21 mouse cellular contexts compared by ENCODE assay signal in the genomic region with DNA sequence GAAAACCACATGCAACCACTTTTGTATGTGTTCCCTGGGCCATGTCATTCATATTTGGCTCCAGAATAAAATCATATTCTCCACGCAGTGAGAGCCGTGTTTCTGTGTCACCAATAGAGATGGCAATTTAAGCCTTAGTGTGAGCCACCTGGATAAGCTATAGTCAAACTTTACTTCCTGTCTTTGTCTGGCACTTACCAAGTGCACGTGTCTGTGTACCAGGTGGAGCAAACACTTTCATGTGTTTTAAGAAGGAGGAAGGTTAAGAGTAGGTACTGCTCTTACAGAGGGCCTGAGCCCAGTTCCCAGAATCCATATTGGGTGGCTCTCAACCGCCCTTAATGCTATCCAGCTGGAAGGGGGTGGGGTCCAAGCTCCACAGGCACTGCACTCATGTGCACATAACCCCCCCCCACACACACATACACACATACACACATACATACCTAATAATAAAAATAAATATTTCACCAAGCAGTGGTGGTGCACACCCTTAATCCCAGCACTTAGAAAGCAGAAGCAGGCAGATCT. TPM values are rescaled to one million over a fixed set of nuclear protein-coding genes. Genes with fewer than 3 reads are reported as not detected.
A peak's percentile ranks its signal among the peaks of the same experiment; 100 is the strongest.
DNase-seq lines count a peak whose midpoint lies in the region; ATAC-seq and TF ChIP-seq lines count a peak whose summit lies in the region.
"Had no signal": no experiment of that assay in that cellular context is flagged by ENCODE, and none has a peak within 500 bp of the region (broad histone marks: within the 10 kb centered on the region; RNA-seq: fewer than 3 reads in every experiment).

No protein-coding gene starts in this region.

- peak; percentile 21 for DNase-seq in thymus, adult 2 months
- no peak for DNase-seq in thymus, adult 18-20 months
- peak; percentile 20 for DNase-seq in splenic B cell, adult 2 months (ENCODE audit: low read depth, low spot score)
- no peak for DNase-seq in adrenal gland, postnatal 4 days (ENCODE audit: low spot score in 2 of 2)
- no peak for DNase-seq in spleen, adult 18-20 months
- DNase-seq in stomach, postnatal 0 days (ENCODE audit: low spot score): no peak
- DNase-seq: adrenal gland, adult 8-10 months; cerebellum, postnatal 10 days; forebrain, postnatal 0 days; gastrocnemius, adult 2 months; heart, postnatal 14 days had no signal

- H3K4me2 ChIP-seq in hindbrain, embryonic 16.5 days (ENCODE audit: low read length): no peak overlapping the region
- no peak overlapping the region for H3K4me2 ChIP-seq in hindbrain, embryonic 12.5 days (replicated peaks)
- no peak overlapping the region for H3K4me2 ChIP-seq in stomach, postnatal 0 days (replicated peaks; ENCODE audit: low read depth)
- H3K4me2 ChIP-seq: embryonic facial prominence, embryonic 15.5 days; heart, embryonic 11.5 days; hindbrain, embryonic 13.5 days; limb, embryonic 13.5 days; liver, embryonic 15.5 days; midbrain, embryonic 11.5 days; neural tube, embryonic 13.5 days had no signal

- no peaks in the 10 kb centered on the region for H3K9me3 ChIP-seq in hindbrain, embryonic 16.5 days (ENCODE audit: control insufficient read depth, low read length)
- H3K9me3 ChIP-seq in hindbrain, embryonic 12.5 days (replicated peaks): no peaks in the 10 kb centered on the region
- H3K9me3 ChIP-seq in stomach, postnatal 0 days (ENCODE audit: control insufficient read depth, low read length): no peaks in the 10 kb centered on the region
- H3K9me3 ChIP-seq: embryonic facial prominence, embryonic 15.5 days; hindbrain, embryonic 13.5 days; limb, embryonic 13.5 days; liver, embryonic 15.5 days; neural tube, embryonic 13.5 days had no signal

- no peak for TF ChIP-seq POLR2A in thymus, adult 2 months (IDR thresholded peaks at IDR 0.05; ENCODE audit: control insufficient read depth, extremely low read depth, insufficient read depth, low read length, poor library complexity)

- 0 out of 2 replicates have a peak, but pooled peaks have one; percentile 27 for ATAC-seq in hindbrain, embryonic 16.5 days
- ATAC-seq in hindbrain, embryonic 12.5 days (ENCODE audit: low FRiP score): no peak
- ATAC-seq in stomach, postnatal 0 days (ENCODE audit: low FRiP score, low TSS enrichment): no peak
- ATAC-seq: forebrain, postnatal 0 days; intestine, embryonic 16.5 days had no signal

- no peak overlapping the region for H3K4me3 ChIP-seq in hindbrain, embryonic 16.5 days (ENCODE audit: low read length)
- no peak overlapping the region for H3K4me3 ChIP-seq in hindbrain, embryonic 12.5 days
- H3K4me3 ChIP-seq in thymus, adult 2 months (ENCODE audit: control insufficient read depth, insufficient read depth, low read length): no peak overlapping the region
- no peak overlapping the region for H3K4me3 ChIP-seq in stomach, postnatal 0 days (ENCODE audit: low read depth, low read length)
- H3K4me3 ChIP-seq: embryonic facial prominence, embryonic 15.5 days; gastrocnemius, adult 2 months; hindbrain, embryonic 13.5 days; limb, embryonic 13.5 days; liver, embryonic 15.5 days; neural tube, embryonic 13.5 days had no signal

- 86% methylated on average over 4 of the region's 4 CpGs for WGBS in hindbrain, embryonic 16.5 days
- 85% methylated on average over 4 of the region's 4 CpGs for WGBS in hindbrain, embryonic 12.5 days
- 35% methylated on average over 4 of the region's 4 CpGs for WGBS in thymus, adult 2 months
- WGBS in stomach, postnatal 0 days: 63% methylated on average over 4 of the region's 4 CpGs

- TF ChIP-seq CTCF in thymus, adult 2 months (IDR thresholded peaks at IDR 0.05; ENCODE audit: borderline replicate concordance, control insufficient read depth, extremely low read depth, insufficient read depth, low read length, poor library complexity): no peak
- TF ChIP-seq CTCF in stomach, postnatal 0 days (IDR thresholded peaks at IDR 0.05; ENCODE audit: low read depth): no peak

- H3K27ac ChIP-seq in hindbrain, embryonic 16.5 days (ENCODE audit: low read depth, low read length): no peak overlapping the region
- no peak overlapping the region for H3K27ac ChIP-seq in hindbrain, embryonic 12.5 days
- H3K27ac ChIP-seq in thymus, adult 2 months (ENCODE audit: control insufficient read depth, insufficient read depth, low read length): no peak overlapping the region
- no peak overlapping the region for H3K27ac ChIP-seq in stomach, postnatal 0 days (replicated peaks)
- H3K27ac ChIP-seq: embryonic facial prominence, embryonic 15.5 days; gastrocnemius, adult 2 months; hindbrain, embryonic 13.5 days; limb, embryonic 13.5 days; neural tube, embryonic 13.5 days had no signal

- no peak overlapping the region for H3K9ac ChIP-seq in hindbrain, embryonic 16.5 days (ENCODE audit: low read depth, low read length)
- no peak overlapping the region for H3K9ac ChIP-seq in hindbrain, embryonic 12.5 days
- H3K9ac ChIP-seq in stomach, postnatal 0 days (ENCODE audit: low read length): no peak overlapping the region
- H3K9ac ChIP-seq: embryonic facial prominence, embryonic 15.5 days; forebrain, postnatal 0 days; hindbrain, embryonic 13.5 days; limb, embryonic 13.5 days; liver, embryonic 15.5 days; neural tube, embryonic 13.5 days had no signal

- H3K36me3 ChIP-seq in hindbrain, embryonic 16.5 days (ENCODE audit: control insufficient read depth, insufficient read depth, low read length): peaks cover 12% of the 10 kb centered on the region
- peaks cover 18% of the 10 kb centered on the region; the same call in 1 of the 2 replicates for H3K36me3 ChIP-seq in hindbrain, embryonic 12.5 days
- no peaks in the 10 kb centered on the region for H3K36me3 ChIP-seq in thymus, adult 2 months (ENCODE audit: control insufficient read depth, insufficient read depth, low read length)
- H3K36me3 ChIP-seq in splenic B cell, adult 2 months (ENCODE audit: control insufficient read depth, insufficient read depth, low read length, poor library complexity, severe bottlenecking): peaks cover 15% of the 10 kb centered on the region
- H3K36me3 ChIP-seq in stomach, postnatal 0 days (ENCODE audit: control insufficient read depth, insufficient read depth, low read length): no peaks in the 10 kb centered on the region
- H3K36me3 ChIP-seq: liver, embryonic 15.5 days had no signal

- H3K27me3 ChIP-seq in hindbrain, embryonic 16.5 days (replicated peaks; ENCODE audit: control insufficient read depth, insufficient read depth, low read length): no peaks in the 10 kb centered on the region
- H3K27me3 ChIP-seq in hindbrain, embryonic 12.5 days: no peaks in the 10 kb centered on the region
- H3K27me3 ChIP-seq in thymus, adult 2 months (ENCODE audit: control insufficient read depth, insufficient read depth, low read length): no peaks in the 10 kb centered on the region
- H3K27me3 ChIP-seq in splenic B cell, adult 2 months (ENCODE audit: control insufficient read depth, insufficient read depth, low read length, poor library complexity, severe bottlenecking): no peaks in the 10 kb centered on the region
- H3K27me3 ChIP-seq in stomach, postnatal 0 days (ENCODE audit: control insufficient read depth, insufficient read depth, low read length): no peaks in the 10 kb centered on the region
- H3K27me3 ChIP-seq: embryonic facial prominence, embryonic 15.5 days; hindbrain, embryonic 13.5 days; limb, embryonic 13.5 days; liver, embryonic 15.5 days; neural tube, embryonic 13.5 days had no signal

- no peaks in the 10 kb centered on the region for H3K4me1 ChIP-seq in hindbrain, embryonic 16.5 days (ENCODE audit: control insufficient read depth, insufficient read depth, low read depth, low read length)
- H3K4me1 ChIP-seq in hindbrain, embryonic 12.5 days: no peaks in the 10 kb centered on the region
- H3K4me1 ChIP-seq in thymus, adult 2 months (replicated peaks; ENCODE audit: control insufficient read depth, insufficient read depth, low read length): peaks cover 3% of the 10 kb centered on the region
- H3K4me1 ChIP-seq in stomach, postnatal 0 days (replicated peaks; ENCODE audit: control insufficient read depth, insufficient read depth): 0 out of 2 replicates have a peak, but pooled peaks cover 3% of the 10 kb centered on the region
- H3K4me1 ChIP-seq: embryonic facial prominence, embryonic 15.5 days; hindbrain, embryonic 13.5 days; limb, embryonic 13.5 days; neural tube, embryonic 13.5 days had no signal

- no peak for TF ChIP-seq EP300 in stomach, postnatal 0 days (optimal IDR thresholded peaks at IDR 0.05)

RNA-seq across cellular contexts. Expression of gene Lgmn, which starts 14.5 kb away (rescaled TPM):
- polyA plus RNA-seq in hindbrain, embryonic 16.5 days (2015; fragmentation: Nextera tagmentation; extraction: Ambion mirVana): 127 and 141 TPM in 2 replicates
- 73.7 and 76.9 TPM in 2 replicates for polyA plus RNA-seq in hindbrain, embryonic 12.5 days (2016; fragmentation: Nextera tagmentation; extraction: Ambion mirVana)
- 66.8 and 88.9 TPM in 2 replicates for polyA plus RNA-seq in thymus, adult 2 months (2012; rRNA removed)
- total RNA-seq in adrenal gland, postnatal 4 days (2021): 100 to 1,000 TPM; 135 to 146 TPM
- 75.1 and 77.1 TPM in 2 replicates for polyA plus RNA-seq in stomach, postnatal 0 days (2015; fragmentation: Nextera tagmentation; extraction: Ambion mirVana)

RNA-seq across cellular contexts. Expression of gene Golga5, which starts 43.8 kb away (rescaled TPM):
- polyA plus RNA-seq in hindbrain, embryonic 16.5 days (2015; fragmentation: Nextera tagmentation; extraction: Ambion mirVana): 24.7 and 28.9 TPM in 2 replicates
- 35.6 and 39.7 TPM in 2 replicates for polyA plus RNA-seq in hindbrain, embryonic 12.5 days (2016; fragmentation: Nextera tagmentation; extraction: Ambion mirVana)
- 13.3 and 14.3 TPM in 2 replicates for polyA plus RNA-seq in thymus, adult 2 months (2012; rRNA removed)
- 10 to 100 TPM; 41.2 to 41.6 TPM for total RNA-seq in adrenal gland, postnatal 4 days (2021)
- 29.3 and 30.3 TPM in 2 replicates for polyA plus RNA-seq in stomach, postnatal 0 days (2015; fragmentation: Nextera tagmentation; extraction: Ambion mirVana)

Comparison
In these comparisons a context has a peak if more than half of its experiments do, and no peak if none do; other contexts are left out.
1. DNase-seq: peak in thymus, adult 2 months (single experiment) and splenic B cell, adult 2 months (single experiment); none in thymus, adult 18-20 months (0 of 2), adrenal gland, postnatal 4 days (0 of 2), spleen, adult 18-20 months (0 of 2) and stomach, postnatal 0 days (single experiment).